Mouse (Mus musculus) gonadal fat pad, adult 2 months (tissue): ENCODE measurements around the gene Gm8897. TPM values are rescaled to one million over a fixed set of nuclear protein-coding genes. Genes with fewer than 3 reads are reported as not detected.
"Not testable (repeated sequence)": the region's sequence is repeated elsewhere in the genome, so short reads cannot be mapped to it uniquely, and the experiment has no call there.

Source experiments
- DNase-seq: peaks from one replicate; pipeline ENCODE4 v3.0.0-alpha.2; 2012; ENCODE audit warnings: low read depth
- polyA plus RNA-seq: library from polyadenylated mRNA; depleted of rRNA; stranded (reverse); fragments of >200 nt; gene quantifications from 2 replicates; pipeline ENCODE4 v1.2.3, GENCODE M21; 2012; rRNA removed

Gm8897 gene
- polyA plus RNA-seq = not detected in 2 replicates

DNA sequence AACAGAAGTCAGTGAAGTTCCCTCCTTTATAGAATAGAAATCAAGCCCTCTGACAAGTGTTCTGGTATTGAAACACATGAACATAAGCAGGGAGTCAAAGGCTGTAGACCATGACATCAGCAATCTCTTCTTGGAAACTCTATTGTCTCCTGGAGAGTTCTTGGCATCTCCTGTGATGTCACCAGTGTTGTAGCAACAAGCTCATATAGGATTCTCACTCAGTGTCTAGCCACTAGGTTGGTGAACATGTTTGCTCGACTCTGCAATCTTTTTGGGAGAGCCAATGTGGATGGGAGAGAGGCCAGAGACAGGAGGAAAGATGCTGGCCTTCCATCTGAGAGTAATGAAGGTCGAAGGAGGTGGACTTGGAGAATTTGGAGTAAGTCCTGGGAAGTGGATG is at the start of gene Gm8897:
Gene Gm8897, plus strand, starts transcription at position 301 of the 400 bp plus-strand sequence.
- not testable (repeated sequence) for DNase-seq

DNA sequence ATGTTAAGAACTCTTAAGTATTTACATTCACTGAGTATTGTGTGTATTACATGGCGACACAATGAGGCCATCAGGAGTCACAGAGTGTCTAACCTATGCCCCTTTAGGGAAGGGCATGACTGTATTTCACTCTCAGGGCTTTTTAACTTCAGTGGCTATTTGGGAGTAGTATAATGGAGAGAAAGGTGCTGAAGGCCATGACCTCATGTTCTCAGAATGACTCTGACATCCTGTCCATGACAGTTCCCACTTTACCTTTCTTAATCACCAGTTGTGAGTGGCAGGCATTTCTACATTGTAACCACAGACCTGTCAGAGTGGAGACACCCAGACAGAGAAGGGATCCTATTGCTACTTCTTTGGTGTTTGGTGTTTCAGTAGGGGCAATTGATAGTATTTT is 473 bp downstream of the Gm8897 start:
- not testable (repeated sequence) for DNase-seq

Other genes with a start within 250 kb of the Gm8897 start
- gene Gm5861, start 233.3 kb upstream of the Gm8897 start, polyA plus RNA-seq = not detected in 2 replicates
- not detected in 2 replicates for gene Gm8890, start 160.4 kb upstream of the Gm8897 start, polyA plus RNA-seq
- not detected in 2 replicates for gene Speer1, start 74.9 kb upstream of the Gm8897 start, polyA plus RNA-seq
- gene Gm8906, start 86.3 kb downstream of the Gm8897 start, polyA plus RNA-seq = not detected in 2 replicates
- not detected in 2 replicates for gene Gm6460, start 178.5 kb downstream of the Gm8897 start, polyA plus RNA-seq